Mouse (Mus musculus) E14TG2a.4 (cell line): ENCODE results near the gene Med13l.

Source experiments
- CTCF ChIP-seq: conservative IDR thresholded peaks from 2 replicates; pipeline ENCODE4 v1.5.1; 2014; ENCODE audit warnings: low read length
- NANOG ChIP-seq: IDR thresholded peaks from 2 replicates; pipeline ENCODE4 v1.6.1; 2014; ENCODE audit warnings: borderline replicate concordance, low read length, mixed read lengths
- POU5F1 ChIP-seq: IDR thresholded peaks from 2 replicates; pipeline ENCODE4 v1.6.1; 2014; ENCODE audit warnings: low read length, borderline replicate concordance

GRCm38 (mm10) chr5:118515280-118515721, 45.2 kb upstream of the Med13l start:
- TF ChIP-seq CTCF (no peak), POU5F1 (no peak), NANOG (no peak)
